Mouse (Mus musculus): ENCODE measurements around the gene Zfp933.
"Not testable (repeated sequence)": the region's sequence is repeated elsewhere in the genome, so short reads cannot be mapped to it uniquely, and the experiment has no call there.

Zfp933 gene

DNA sequence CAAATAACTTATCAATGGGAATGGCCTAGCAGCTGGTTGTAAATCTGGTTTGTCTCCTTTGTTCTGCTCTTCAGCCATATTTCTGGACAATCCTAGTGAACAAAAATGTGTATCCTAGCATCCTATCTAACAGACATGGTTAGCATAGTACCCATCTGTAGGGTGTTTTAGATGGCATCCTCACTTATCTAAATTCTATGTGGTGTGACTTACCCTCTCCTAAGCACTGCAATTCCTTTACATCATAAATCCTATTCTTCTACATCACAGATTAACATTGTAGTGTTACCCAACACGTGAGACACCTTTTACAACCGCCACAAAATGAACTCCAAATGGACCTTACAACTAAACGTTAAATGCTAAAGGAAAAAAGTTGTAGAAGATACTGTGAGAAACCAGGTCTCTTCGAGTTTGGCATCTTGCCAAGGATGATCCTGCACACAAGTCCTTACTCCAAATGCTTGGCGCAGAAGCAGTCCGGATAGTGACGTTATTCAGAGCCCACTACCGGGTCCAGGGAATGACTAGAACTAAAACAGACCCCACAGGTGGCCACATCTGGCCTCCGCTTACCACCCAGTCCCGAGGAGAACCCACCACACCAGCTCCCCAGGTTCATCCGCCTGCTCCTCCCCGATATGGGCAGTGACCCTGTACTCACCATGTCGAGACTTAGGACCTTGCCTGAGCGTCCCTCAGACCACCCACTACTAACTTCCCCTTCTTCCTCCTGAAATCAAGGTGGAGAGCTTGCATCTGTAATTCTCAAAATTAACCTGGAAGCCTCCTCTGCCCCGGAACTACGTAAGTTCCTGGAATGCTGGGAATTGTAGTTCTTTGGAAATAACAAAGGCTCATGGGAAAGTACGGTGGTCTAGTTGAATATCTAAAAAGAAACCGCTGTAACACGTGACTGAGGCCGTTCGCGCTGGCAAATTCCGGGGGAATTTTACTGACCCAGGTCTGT is at the start of gene Zfp933:
Gene Zfp933 (minus strand): TSS at position 753 of the 970 bp plus-strand sequence.
- peak; percentile 87 for DNase-seq (ENCODE audit: low read depth, low spot score)

DNA sequence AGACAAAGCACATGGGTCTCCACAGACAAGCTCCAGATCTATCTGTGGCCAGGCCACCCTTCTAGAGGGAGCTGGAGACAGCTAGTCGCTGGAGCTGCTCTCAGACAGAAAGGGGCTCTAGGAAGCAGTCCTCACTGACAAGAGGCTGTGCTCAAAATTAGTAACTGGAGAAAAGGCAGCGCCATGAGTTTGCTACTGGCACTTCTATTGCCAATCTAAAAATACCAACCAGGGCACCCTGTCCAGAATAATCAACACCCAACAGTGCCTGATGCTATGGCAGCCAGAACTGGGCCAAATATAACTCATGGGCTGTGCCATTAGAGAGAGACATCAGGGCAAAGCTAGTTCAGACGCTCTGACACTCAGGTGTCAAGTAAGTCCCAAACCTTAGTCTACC is 49.2 kb upstream of the Zfp933 start:
- DNase-seq (ENCODE audit: low read depth, low spot score) = no peak

DNA sequence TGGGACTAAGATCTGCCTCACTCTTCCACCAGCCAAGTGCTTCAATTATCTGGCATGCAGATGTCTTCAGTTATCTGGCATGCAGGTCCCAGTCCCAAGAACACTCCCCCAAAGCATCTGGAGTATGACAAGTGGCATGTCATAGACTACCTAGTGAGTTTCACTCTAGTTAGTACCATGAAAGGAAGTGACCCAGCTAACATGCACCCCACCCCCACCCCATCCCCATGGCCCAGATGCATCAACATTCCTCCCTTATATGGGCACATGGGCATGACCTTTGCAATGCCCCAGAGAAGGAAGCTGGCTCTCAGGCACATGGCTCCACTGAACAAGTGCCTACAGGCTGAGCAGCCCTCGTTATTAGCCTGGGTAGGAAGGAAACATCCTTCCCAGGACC is 48.2 kb upstream of the Zfp933 start:
- DNase-seq (ENCODE audit: low read depth, low spot score) = no peak

DNA sequence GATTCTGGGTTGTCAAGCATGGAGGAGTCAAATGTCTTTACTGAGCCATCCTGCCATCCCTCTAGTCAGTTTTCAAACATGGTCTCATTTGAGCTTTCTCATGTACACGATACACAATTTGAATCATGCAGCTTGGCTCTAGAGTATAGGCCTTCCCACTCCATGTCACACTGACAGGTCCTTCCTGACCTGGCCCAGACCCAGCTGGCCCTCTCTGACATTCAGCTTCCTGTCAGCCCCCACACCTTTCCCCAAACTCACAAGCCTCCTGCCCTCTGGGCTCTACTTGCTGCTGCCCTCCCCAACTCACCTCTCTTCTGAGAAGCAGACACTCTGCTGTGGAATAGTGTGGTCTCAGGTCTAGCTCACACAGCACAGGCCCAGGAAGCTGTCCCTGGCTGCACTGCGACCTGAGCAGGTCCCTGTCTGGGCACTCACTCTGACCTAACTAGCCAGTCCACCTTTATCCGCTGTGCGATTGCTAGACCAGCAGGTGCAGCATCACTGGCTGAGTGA is 47.7 kb upstream of the Zfp933 start:
- no peak for DNase-seq (ENCODE audit: low read depth, low spot score)

DNA sequence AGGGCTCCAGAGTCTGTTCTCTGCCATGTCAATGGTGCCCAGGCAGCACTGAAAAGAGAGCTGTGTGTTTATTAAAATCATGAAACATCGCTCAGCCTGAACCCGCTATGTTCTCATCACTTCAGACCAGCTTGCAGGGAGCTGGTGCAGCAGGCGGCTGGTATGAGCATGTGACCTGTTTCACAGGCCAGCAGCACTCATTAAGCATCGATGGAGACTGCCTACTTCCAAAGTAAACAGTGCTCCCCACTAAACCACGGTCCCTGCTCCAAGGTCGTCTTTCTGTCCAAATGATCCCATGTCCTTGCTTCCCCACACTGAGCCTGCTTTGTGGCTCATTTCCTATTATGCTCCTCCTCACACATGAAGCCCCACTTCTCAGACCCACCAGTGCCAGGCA is 42.2 kb upstream of the Zfp933 start:
- DNase-seq (ENCODE audit: low read depth, low spot score) = no peak

DNA sequence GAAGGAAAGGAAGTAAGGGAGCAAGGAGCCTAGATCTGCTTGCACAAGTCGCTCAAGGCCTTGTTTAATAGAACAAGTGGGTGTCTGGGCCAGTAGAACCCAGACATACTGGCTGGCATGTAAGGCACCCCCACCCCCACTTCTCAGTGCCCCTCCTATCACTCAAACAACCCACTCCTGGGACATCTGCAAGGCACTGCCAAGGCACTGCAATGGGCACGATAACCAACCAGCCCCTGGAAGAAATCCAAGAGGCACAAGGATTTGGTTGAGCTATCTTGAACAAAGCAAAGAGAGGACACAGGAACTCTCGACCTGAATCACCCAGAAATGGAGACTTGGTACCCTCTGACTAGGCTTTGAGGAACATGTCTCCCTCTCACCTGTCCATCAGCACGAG is 40.1 kb upstream of the Zfp933 start:
- no peak for DNase-seq (ENCODE audit: low read depth, low spot score)

DNA sequence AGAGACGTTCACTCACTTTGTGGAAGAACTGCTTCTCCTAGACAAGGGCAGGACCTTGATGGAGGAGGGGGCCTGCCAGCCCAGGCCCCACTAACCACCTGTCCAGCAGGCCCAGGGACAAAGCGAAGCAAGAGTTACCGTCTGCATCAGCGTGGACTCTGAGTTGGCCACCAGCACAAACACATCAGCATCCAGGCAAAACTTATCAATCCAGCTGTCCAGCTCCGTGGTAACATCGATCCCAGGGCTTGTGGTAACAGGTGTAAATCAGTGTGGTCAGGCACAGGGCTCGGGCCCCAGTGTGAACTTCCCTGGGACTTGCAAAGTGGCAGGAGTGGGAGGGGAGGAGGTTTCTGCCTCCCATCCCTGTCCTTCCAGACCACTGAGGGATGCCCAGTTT is 39.1 kb upstream of the Zfp933 start:
- DNase-seq (ENCODE audit: low read depth, low spot score) = no peak

DNA sequence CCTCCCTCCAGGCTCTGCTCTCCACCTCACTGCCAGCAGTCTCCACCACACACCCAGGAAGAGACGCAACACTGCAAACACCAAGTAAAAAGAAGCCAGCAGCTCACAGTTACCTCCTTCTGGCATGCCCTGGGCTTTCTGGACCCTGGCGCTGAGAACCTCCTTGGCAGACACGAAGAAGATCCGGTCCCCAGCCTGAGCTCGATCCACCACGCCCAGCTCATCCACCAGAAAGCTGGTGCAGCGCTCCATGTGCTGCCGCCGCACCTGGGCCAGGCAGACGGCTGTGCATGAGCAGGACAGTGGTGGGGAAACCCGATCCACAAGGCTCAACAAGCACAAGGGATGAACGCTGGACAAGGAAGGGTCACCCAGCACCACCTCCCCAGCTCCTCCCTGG is 38.0 kb upstream of the Zfp933 start:
- no peak for DNase-seq (ENCODE audit: low read depth, low spot score)

DNA sequence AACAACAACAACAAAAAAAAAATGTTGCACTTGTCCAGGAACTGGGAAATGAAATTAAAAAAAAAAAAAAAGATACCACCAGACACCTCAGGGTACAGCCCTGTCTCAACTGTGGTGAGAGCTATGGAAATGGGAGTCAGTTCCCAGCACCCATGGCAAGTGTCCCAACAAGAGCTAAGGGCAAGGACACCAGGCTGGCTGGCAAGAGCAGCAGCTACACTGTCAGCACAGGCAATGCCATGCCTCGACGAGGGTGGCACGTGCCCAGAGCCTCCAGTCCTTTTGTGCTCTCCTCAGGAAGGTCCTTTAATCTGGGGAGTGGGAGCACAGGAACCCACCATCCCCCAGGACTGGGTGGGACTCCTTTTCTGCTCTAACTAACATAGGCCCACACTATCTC is 36.0 kb upstream of the Zfp933 start:
- no peak for DNase-seq (ENCODE audit: low read depth, low spot score)

DNA sequence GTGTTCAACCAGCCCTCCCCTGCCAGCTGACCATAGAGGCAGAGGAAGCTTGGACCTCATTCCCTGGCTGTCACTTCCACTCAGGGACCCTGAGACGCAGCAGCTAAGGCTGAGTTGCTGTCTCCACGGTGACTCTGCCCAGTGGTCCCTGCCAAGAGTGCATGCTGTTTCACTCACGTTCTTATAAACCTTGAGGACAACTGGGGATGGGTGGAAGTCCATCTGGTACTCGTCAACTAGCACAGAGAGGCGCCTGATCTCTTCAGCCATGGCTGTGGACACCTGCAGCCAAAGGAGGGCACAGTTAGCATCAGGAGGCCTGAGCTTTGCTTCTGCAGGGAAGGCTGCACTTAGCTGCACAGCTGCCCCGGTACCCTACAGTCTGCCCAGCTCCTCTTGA is 34.9 kb upstream of the Zfp933 start:
- DNase-seq (ENCODE audit: low read depth, low spot score) = no peak

DNA sequence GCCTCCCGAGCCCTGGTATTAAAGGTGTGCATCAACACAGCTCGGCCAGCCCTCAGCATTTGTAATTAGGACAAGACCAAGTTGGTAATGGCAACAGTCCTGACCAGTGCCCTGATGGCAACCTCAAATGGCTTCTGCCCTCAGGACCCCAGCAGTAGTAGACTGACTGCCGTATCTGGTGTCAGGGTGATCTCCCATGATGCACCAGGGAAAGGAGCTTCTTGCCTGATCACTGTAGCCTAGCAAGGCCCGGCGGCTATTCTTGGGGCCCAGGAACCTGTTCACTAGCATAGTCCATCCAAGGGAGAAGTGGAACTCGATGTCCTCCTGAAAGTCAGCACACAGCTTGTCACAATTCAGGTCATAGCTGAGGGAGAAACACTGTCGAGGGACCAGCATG is 33.6 kb upstream of the Zfp933 start:
- no peak for DNase-seq (ENCODE audit: low read depth, low spot score)

DNA sequence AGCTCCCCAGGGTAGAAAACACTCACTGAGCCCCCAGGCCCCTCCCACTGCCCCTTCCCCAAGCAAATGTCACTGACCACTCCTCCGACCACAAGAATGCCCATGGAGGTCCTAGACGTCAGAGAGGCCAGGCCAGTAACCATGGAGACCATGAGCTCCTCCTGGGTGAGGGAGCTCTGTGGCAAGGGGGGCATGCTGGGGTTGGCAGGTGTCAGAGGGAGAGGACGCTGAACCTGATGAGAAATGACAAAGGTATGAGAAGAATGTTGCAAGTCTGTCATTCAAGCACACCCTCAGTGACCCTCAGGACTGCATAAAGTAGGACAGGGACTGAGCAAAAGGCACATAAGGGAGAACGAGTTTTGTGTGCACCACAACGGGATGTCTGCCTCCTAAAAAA is 31.7 kb upstream of the Zfp933 start:
- no peak for DNase-seq (ENCODE audit: low read depth, low spot score)

DNA sequence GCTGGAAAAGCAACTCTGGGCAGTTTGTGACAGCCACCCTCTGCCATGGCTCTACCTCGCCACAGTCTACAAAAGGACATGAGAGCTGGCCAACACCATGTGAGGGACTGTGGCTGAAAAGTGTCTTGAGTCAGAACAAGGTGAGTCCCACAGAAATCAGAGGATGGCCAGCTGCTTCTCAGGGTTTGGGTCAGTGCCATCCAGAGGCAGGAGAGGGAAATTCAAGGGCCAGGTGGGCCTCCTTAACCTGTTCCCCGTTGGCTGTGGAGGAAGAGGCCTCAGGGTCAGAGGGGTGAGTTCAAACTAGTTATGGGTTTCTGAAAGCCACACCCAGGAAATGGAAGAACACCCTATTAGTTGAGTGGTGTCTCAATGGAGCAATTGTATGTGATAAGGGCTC is 31.3 kb upstream of the Zfp933 start:
- no peak for DNase-seq (ENCODE audit: low read depth, low spot score)

DNA sequence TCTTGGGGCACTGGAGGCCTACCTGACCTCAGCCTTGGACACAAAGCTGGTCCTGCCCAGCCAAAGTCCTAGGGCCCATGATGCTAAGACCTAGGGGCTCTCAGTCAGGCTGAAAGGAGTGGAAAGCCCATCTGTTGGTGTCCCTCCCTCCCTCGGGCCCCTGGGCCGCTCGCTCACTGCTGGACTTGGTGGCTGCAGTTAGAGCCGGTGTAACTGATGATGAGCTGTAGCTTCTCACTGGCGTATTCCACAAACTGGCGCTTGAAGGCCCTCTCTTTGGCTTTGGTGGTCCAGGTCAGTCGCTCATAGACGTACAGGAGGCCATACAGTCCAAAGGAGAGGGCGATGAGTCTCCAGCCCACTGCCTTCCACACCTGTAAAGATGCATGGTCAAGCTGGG is 30.4 kb upstream of the Zfp933 start:
- no peak for DNase-seq (ENCODE audit: low read depth, low spot score)

DNA sequence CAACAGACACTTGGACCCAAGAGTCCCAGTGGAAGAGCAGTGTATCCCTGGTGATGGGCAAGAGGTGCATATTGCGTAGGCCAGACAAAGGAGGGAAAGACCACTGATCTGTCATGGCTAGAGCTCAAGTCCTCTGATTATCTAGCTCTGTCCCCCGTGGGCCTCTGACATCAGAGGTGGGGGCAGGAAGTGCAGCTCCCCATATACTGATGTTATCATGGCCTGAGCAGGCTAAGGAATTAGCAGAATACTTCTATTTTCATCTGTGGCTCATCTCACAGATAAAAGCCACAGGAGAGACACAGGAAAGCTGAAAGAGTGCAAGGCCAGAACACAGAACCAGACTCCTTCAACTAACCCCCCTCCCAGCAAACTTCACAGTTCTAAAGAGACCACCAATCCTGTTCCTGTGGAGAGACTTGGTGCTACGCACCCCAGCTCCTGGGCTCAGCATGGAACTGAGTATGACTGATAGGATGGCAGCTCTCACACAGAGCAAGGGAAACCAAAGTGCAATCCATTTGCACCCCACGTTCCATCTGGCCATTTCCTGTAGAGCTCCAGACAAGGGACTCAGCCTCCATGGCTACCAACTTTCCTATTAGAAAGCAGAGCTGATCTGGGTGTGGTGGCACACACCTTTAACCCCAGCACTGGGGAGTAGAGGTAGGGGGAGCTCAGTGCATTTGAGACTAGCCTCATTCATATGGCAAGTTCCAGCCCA is 27.8 kb upstream of the Zfp933 start:
- no peak for DNase-seq (ENCODE audit: low read depth, low spot score)

DNA sequence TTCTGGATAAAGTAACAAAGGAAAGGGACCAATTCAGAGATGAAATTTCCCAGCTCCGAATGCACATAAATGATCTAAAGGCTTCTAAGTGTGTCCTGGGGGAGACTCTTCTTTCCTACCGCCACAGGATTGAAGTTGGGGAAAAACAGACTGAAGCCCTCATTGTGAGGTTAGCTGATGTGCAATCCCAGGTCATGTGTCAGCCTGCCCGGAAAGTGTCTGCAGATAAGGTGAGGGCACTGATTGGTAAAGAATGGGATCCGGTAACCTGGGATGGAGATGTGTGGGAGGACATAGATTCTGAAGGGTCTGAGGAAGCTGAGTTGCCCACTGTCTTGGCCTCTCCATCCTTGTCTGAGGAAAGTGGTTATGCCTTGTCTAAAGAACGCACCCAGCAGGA is 21.1 kb upstream of the Zfp933 start:
- DNase-seq (ENCODE audit: low read depth, low spot score) = no peak

DNA sequence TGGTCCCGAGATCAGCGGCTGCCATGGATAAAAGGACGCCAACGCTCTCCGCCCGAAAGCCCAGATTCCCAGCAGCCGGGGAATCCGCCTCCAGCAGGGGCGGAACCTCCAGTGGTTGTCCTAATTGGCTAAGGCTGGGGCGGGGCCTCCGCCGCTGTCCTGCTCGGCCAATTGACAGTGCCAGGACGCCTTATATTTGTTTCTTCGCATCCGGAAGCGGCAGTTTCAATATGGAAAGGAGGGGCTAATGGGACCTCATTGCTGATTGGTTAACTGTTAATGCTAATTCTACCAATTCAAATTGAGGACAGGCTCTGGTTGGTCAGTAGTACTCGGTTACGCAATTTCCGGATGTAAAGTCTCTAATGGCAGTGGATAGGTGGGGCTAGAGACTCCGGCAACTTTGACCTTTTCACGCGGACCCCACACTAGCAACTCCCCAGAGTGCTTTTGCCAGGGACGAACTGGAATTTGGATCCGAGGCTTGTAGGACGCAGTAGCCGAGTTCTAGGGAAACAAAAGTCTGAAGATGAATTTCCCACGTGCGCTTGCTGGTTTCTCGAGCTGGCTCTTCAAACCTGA is 20.4 kb upstream of the Zfp933 start, which contains the start of the genes Miip and Fv1:
Gene Miip (minus strand): TSS at position 367 of the 582 bp plus-strand sequence.
Gene Fv1 (plus strand): TSS at position 530 of the 582 bp plus-strand sequence.
- peak; percentile 95 for DNase-seq (ENCODE audit: low read depth, low spot score)

DNA sequence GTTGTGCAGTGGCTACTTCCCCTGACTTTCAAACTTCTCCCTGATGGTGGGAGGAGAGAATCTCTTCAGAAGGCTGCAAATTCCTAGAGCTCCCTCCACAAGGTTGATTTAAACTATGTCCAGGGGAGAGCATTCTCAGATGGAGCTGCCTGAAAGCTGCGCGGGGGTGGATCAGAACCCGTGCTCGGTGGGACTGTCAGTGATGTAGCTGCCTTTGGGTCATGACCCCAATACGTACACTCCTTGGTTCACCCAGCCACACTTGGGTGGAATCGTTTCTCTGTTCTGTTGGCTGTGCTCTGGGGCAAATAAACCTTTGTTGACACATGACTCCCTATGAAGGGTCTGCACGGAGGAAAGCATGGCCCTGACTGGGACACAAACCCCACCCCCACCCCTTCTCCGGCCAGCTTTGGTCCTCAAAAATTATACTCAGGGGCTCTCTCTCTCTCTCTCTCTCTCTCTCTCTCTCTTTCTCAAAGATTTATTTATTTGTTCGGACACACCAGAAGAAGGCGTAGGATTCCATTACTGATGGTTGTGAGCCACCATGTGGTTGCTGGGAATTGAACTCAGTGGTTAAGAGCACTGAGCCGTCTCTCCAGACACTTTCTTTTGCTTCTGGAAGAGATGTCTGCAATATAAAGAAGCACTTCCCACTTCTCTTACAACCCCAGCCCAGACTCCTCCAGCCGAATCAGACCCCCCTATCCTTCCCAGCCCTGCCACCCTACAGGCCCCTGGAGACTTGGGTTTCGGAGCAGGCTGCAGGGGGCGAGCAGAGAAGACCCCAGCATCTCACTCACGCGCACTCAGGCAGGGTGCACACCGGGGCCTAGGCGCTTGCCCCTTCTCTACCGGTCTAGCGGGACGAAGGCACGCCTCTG is 19.6 kb upstream of the Zfp933 start:
- peak; percentile 10 for DNase-seq (ENCODE audit: low read depth, low spot score)

DNA sequence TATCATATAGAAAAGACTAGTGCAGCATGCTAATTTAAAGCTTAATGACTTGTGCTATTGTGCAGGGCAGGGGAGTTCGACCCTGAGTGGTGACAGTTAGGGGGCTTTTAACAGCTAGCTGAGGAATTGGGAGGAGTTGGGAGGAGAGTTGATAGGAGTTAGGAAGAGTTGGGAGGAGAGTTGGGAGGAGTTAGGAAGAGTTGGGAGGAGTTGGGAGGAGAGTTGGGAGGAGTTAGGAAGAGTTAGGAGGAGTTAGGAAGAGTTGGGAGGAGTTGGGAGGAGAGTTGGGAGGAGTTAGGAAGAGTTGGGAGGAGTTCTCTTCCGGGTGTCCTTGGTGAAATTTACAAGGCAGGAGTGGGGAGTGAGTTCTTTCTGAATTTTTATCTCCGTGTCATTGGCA is 18.6 kb upstream of the Zfp933 start:
- not testable (repeated sequence) for DNase-seq (ENCODE audit: low read depth, low spot score)

DNA sequence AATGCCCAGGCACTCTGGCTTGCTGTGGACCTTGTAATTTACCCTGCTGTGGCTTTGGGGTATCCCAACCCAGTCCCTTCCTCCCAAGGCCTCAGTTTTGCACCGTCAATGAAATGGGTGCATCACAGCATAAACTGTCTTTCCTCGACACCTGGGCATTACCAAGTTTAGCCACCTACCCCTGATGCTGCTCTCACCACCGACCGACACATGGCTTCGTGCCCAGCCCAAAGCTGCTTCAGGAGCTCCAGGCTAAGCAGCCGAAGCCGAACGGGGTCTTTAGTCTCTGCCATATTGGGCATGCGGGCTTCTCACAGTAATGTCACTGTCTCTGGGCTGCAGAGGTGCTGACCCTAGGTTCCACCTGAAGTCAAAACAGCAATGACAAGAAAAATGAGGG is 17.9 kb upstream of the Zfp933 start:
- DNase-seq (ENCODE audit: low read depth, low spot score) = no peak

DNA sequence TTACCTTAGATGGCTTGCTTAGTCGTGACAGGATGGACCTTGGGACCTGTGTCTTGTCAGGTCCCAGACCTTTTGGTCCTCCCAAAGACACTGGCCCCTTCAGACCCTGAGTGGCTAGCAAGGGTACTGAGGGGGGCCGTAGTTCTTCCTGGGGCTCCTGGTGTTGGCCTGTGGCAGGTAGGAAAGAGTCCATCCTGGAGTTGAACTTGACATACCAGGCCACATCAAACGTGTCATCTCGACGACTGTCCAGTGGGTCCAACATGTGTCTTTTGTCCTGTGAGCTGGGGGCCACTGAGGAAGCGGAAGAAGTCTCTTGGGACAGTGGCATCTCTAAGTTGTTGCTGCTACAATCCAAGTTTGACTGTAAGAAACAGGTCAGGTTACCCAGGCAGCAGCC is 17.5 kb upstream of the Zfp933 start:
- DNase-seq (ENCODE audit: low read depth, low spot score) = no peak
